Mouse (Mus musculus) lung, postnatal 0 days (tissue): ENCODE data around the gene S1pr2.

Source experiments
- CTCF ChIP-seq: IDR thresholded peaks from 2 replicates; pipeline ENCODE4 v1.5.1; 2016; ENCODE audit warnings: antibody characterized with exemption, mild to moderate bottlenecking
- EP300 ChIP-seq: IDR thresholded peaks from 2 replicates; pipeline ENCODE4 v1.6.1; 2016; ENCODE audit warnings: antibody characterized with exemption, mild to moderate bottlenecking, control low read depth

- TF ChIP-seq CTCF (no peak), EP300 (no peak)
These were observed 42.0 kb upstream of the S1pr2 start for GRCm38 (mm10) chr9:21018600-21018999.
